Comparison of ENCODE assay signal across 12 mouse cellular contexts in genomic region chr4:124951036-124951433, GRCm38 (mm10). TPM values are rescaled to one million over a fixed set of nuclear protein-coding genes. Genes with fewer than 3 reads are reported as not detected.
DNase-seq lines count a peak whose midpoint lies in the region; ATAC-seq and TF ChIP-seq lines count a peak whose summit lies in the region.
"Had no signal": no experiment of that assay in that cellular context is flagged by ENCODE, and none has a peak within 500 bp of the region (broad histone marks: within the 10 kb centered on the region; RNA-seq: fewer than 3 reads in every experiment).

No protein-coding gene starts in this region.

- no peaks in the 10 kb centered on the region for H3K36me3 ChIP-seq in kidney, embryonic 16.5 days (ENCODE audit: insufficient read depth, low read length)
- H3K36me3 ChIP-seq in kidney, postnatal 0 days (ENCODE audit: insufficient read depth, low read length) = no peaks in the 10 kb centered on the region
- H3K36me3 ChIP-seq in limb, embryonic 13.5 days = no peaks in the 10 kb centered on the region
- H3K36me3 ChIP-seq: hindbrain, embryonic 10.5 days; liver, embryonic 13.5 days had no signal

- H3K4me2 ChIP-seq in kidney, embryonic 16.5 days (replicated peaks; ENCODE audit: low read depth, low read length) = peak overlapping the region; percentile 33; the same call in 1 of the 2 replicates
- peak overlapping the region; percentile 23; the same call in 1 of the 2 replicates for H3K4me2 ChIP-seq in kidney, postnatal 0 days (ENCODE audit: low read length)
- H3K4me2 ChIP-seq in limb, embryonic 13.5 days (replicated peaks) = peak overlapping the region; percentile 41
- H3K4me2 ChIP-seq: forebrain, embryonic 13.5 days; liver, embryonic 13.5 days had no signal

- no peaks in the 10 kb centered on the region for H3K27me3 ChIP-seq in kidney, embryonic 16.5 days (ENCODE audit: insufficient read depth, low read length)
- H3K27me3 ChIP-seq in kidney, postnatal 0 days (ENCODE audit: insufficient read depth, low read length) = no peaks in the 10 kb centered on the region
- peaks cover 86% of the 10 kb centered on the region for H3K27me3 ChIP-seq in limb, embryonic 13.5 days
- H3K27me3 ChIP-seq: forebrain, embryonic 13.5 days had no signal

- no peak overlapping the region for H3K4me3 ChIP-seq in kidney, embryonic 16.5 days (ENCODE audit: low read length)
- H3K4me3 ChIP-seq in kidney, postnatal 0 days (replicated peaks; ENCODE audit: low read depth, low read length) = no peak overlapping the region
- H3K4me3 ChIP-seq in limb, embryonic 13.5 days = no peak overlapping the region
- H3K4me3 ChIP-seq: forebrain, embryonic 13.5 days; hindbrain, embryonic 10.5 days; liver, embryonic 13.5 days had no signal

- no peak overlapping the region for H3K9ac ChIP-seq in kidney, embryonic 16.5 days (replicated peaks; ENCODE audit: low read length)
- no peak overlapping the region for H3K9ac ChIP-seq in kidney, postnatal 0 days (ENCODE audit: low read depth, low read length)
- H3K9ac ChIP-seq in limb, embryonic 13.5 days = peak overlapping the region; percentile 13; the same call in 1 of the 2 replicates
- H3K9ac ChIP-seq: forebrain, embryonic 13.5 days; liver, embryonic 13.5 days had no signal

- TF ChIP-seq CTCF in kidney, postnatal 0 days (IDR thresholded peaks at IDR 0.05; ENCODE audit: low read depth) = no peak

- peaks cover 12% of the 10 kb centered on the region for H3K4me1 ChIP-seq in kidney, embryonic 16.5 days (ENCODE audit: insufficient read depth, low read length)
- H3K4me1 ChIP-seq in kidney, postnatal 0 days (replicated peaks; ENCODE audit: insufficient read depth, low read length) = 0 out of 2 replicates have a peak, but pooled peaks cover 9% of the 10 kb centered on the region
- peaks cover 26% of the 10 kb centered on the region for H3K4me1 ChIP-seq in limb, embryonic 13.5 days
- H3K4me1 ChIP-seq: forebrain, embryonic 13.5 days; liver, embryonic 13.5 days had no signal

- 0 out of 2 replicates have a peak overlapping the region, but pooled peaks have one; percentile 31 for H3K27ac ChIP-seq in kidney, embryonic 16.5 days (ENCODE audit: low read length)
- no peak overlapping the region for H3K27ac ChIP-seq in kidney, postnatal 0 days
- H3K27ac ChIP-seq in limb, embryonic 13.5 days = no peak overlapping the region; the same call in 1 of the 2 replicates
- H3K27ac ChIP-seq: forebrain, embryonic 13.5 days; hindbrain, embryonic 10.5 days; liver, embryonic 13.5 days had no signal

- ATAC-seq in kidney, embryonic 16.5 days (ENCODE audit: low FRiP score, low TSS enrichment) = no peak
- ATAC-seq in kidney, postnatal 0 days (replicated peaks; ENCODE audit: low FRiP score, low read depth) = no peak
- ATAC-seq in limb, embryonic 13.5 days (ENCODE audit: low FRiP score, low read depth) = no peak
- ATAC-seq: forebrain, embryonic 13.5 days had no signal

- H3K9me3 ChIP-seq in kidney, embryonic 16.5 days (ENCODE audit: low read length) = no peaks in the 10 kb centered on the region
- no peaks in the 10 kb centered on the region for H3K9me3 ChIP-seq in kidney, postnatal 0 days (replicated peaks; ENCODE audit: low read length)
- H3K9me3 ChIP-seq in limb, embryonic 13.5 days = no peaks in the 10 kb centered on the region
- H3K9me3 ChIP-seq: forebrain, embryonic 13.5 days; hindbrain, embryonic 10.5 days; liver, embryonic 13.5 days had no signal

- 22% methylated on average over 10 of the region's 10 CpGs for WGBS in kidney, embryonic 16.5 days
- 16% methylated on average over 10 of the region's 10 CpGs for WGBS in kidney, postnatal 0 days
- WGBS in limb, embryonic 13.5 days = 21% methylated on average over 10 of the region's 10 CpGs

- DNase-seq in kidney, adult 9 months = no peak
- DNase-seq in kidney, postnatal 0 days (ENCODE audit: low spot score) = no peak
- DNase-seq in lung, postnatal 36 days = peak; percentile 17
- DNase-seq in B cell, adult 2 months = no peak
- DNase-seq in cerebellum, adult 9-11 months = no peak
- DNase-seq: cerebellum, adult 9-10 months; liver, embryonic 13.5 days; midbrain, embryonic 14.5 days had no signal

RNA-seq across cellular contexts. Expression of gene Cdca8, which starts 11.9 kb away (rescaled TPM):
- polyA plus RNA-seq in kidney, embryonic 16.5 days (2015; fragmentation: Nextera tagmentation; extraction: Ambion mirVana) = 149 and 164 TPM in 2 replicates
- polyA plus RNA-seq in kidney, postnatal 0 days (2015; fragmentation: Nextera tagmentation; extraction: Ambion mirVana) = 42.8 and 53.9 TPM in 2 replicates
- polyA plus RNA-seq in limb, embryonic 13.5 days (2015; fragmentation: Nextera tagmentation; extraction: Ambion mirVana) = 128 and 130 TPM in 2 replicates

RNA-seq across cellular contexts. Expression of gene 9930104L06Rik, which starts 14.2 kb away (rescaled TPM):
- polyA plus RNA-seq in kidney, embryonic 16.5 days (2015; fragmentation: Nextera tagmentation; extraction: Ambion mirVana) = 12.7 and 13.8 TPM in 2 replicates
- 7.4 and 8.3 TPM in 2 replicates for polyA plus RNA-seq in kidney, postnatal 0 days (2015; fragmentation: Nextera tagmentation; extraction: Ambion mirVana)
- 16.5 and 19.8 TPM in 2 replicates for polyA plus RNA-seq in limb, embryonic 13.5 days (2015; fragmentation: Nextera tagmentation; extraction: Ambion mirVana)

RNA-seq across cellular contexts. Expression of gene Rspo1, which starts 35.2 kb away (rescaled TPM):
- 25.1 and 31.1 TPM in 2 replicates for polyA plus RNA-seq in kidney, embryonic 16.5 days (2015; fragmentation: Nextera tagmentation; extraction: Ambion mirVana)
- polyA plus RNA-seq in kidney, postnatal 0 days (2015; fragmentation: Nextera tagmentation; extraction: Ambion mirVana) = 13.6 and 17.4 TPM in 2 replicates
- polyA plus RNA-seq in limb, embryonic 13.5 days (2015; fragmentation: Nextera tagmentation; extraction: Ambion mirVana) = 2.5 and 3.1 TPM in 2 replicates
